ENCODE assay signal across 10 mouse cellular contexts in genomic region chr2:109676618-109676974, GRCm38 (mm10). TPM values are rescaled to one million over a fixed set of nuclear protein-coding genes. Genes with fewer than 3 reads are reported as not detected.
DNase-seq lines count a peak whose midpoint lies in the region; ATAC-seq and TF ChIP-seq lines count a peak whose summit lies in the region.
"Had no signal": no experiment of that assay in that cellular context is flagged by ENCODE, and none has a peak within 500 bp of the region (broad histone marks: within the 10 kb centered on the region; RNA-seq: fewer than 3 reads in every experiment).

No protein-coding gene starts in this region.

- no peaks in the 10 kb centered on the region for H3K79me2 ChIP-seq in C2C12 (ENCODE audit: control insufficient read depth, insufficient read depth)

- ATAC-seq in heart, embryonic 11.5 days (replicated peaks; ENCODE audit: insufficient number of reproducible peaks, low FRiP score, low TSS enrichment), result no peak
- ATAC-seq in embryonic facial prominence, embryonic 15.5 days (ENCODE audit: insufficient number of reproducible peaks, low FRiP score, low TSS enrichment, low read depth), result no peak

- no peaks in the 10 kb centered on the region for H3K9me3 ChIP-seq in heart, embryonic 11.5 days (replicated peaks; ENCODE audit: control insufficient read depth, low read length)
- H3K9me3 ChIP-seq in embryonic facial prominence, embryonic 15.5 days (replicated peaks), result no peaks in the 10 kb centered on the region
- no peaks in the 10 kb centered on the region for H3K9me3 ChIP-seq in limb, embryonic 10.5 days (replicated peaks)

- peak overlapping the region; percentile 16; the same call in 1 of the 2 replicates for H3K4me2 ChIP-seq in heart, embryonic 11.5 days
- H3K4me2 ChIP-seq in embryonic facial prominence, embryonic 15.5 days (replicated peaks), result 0 out of 2 replicates have a peak overlapping the region, but pooled peaks have one; percentile 92

- peaks cover 15% of the 10 kb centered on the region for H3K4me1 ChIP-seq in heart, embryonic 11.5 days (ENCODE audit: control insufficient read depth, insufficient read depth, low read length)
- peaks cover 30% of the 10 kb centered on the region for H3K4me1 ChIP-seq in embryonic facial prominence, embryonic 15.5 days
- H3K4me1 ChIP-seq in limb, embryonic 10.5 days, result peaks cover 46% of the 10 kb centered on the region

- no peak overlapping the region for H3K4me3 ChIP-seq in heart, embryonic 11.5 days (ENCODE audit: low read depth, low read length)
- H3K4me3 ChIP-seq in C2C12 (ENCODE audit: insufficient read depth, poor library complexity, severe bottlenecking), result peak overlapping the region; percentile 56
- H3K4me3 ChIP-seq in embryonic facial prominence, embryonic 15.5 days (replicated peaks), result 0 out of 2 replicates have a peak overlapping the region, but pooled peaks have one; percentile 23
- H3K4me3 ChIP-seq in limb, embryonic 10.5 days, result peak overlapping the region; percentile 67

- H3K79me3 ChIP-seq in C2C12 (ENCODE audit: low read depth), result no peaks in the 10 kb centered on the region

- no peaks in the 10 kb centered on the region for H3K36me3 ChIP-seq in heart, embryonic 11.5 days (ENCODE audit: control insufficient read depth, insufficient read depth, low read length)
- H3K36me3 ChIP-seq in C2C12 (ENCODE audit: control insufficient read depth, insufficient read depth), result no peaks in the 10 kb centered on the region
- no peaks in the 10 kb centered on the region for H3K36me3 ChIP-seq in embryonic facial prominence, embryonic 15.5 days
- H3K36me3 ChIP-seq in limb, embryonic 10.5 days, result no peaks in the 10 kb centered on the region

- intact Hi-C loops in heart, postnatal 14 days (cut with DNase I), result no loop called here

- DNase-seq in heart, postnatal 14 days, result no peak
- no peak for DNase-seq in limb, embryonic 10.5 days (ENCODE audit: low spot score)
- no peak for DNase-seq in frontal cortex, postnatal 14 days (ENCODE audit: low spot score in 2 of 2)
- no peak for DNase-seq in adrenal gland, adult (ENCODE audit: inconsistent age in 2 of 2, low spot score in 1 of 2)
- DNase-seq in adrenal gland, postnatal 25 days, result no peak
- DNase-seq: B cell, adult 2 months; thymus, adult 18-20 months had no signal

- H3ac ChIP-seq in C2C12 (ENCODE audit: control insufficient read depth, insufficient read length, low read depth), result no peak overlapping the region

- H3K27me3 ChIP-seq in heart, embryonic 11.5 days (ENCODE audit: control insufficient read depth, insufficient read depth, low read length), result peaks cover 57% of the 10 kb centered on the region
- H3K27me3 ChIP-seq in C2C12 (ENCODE audit: control insufficient read depth, insufficient read depth, insufficient read length), result peaks cover 3% of the 10 kb centered on the region
- peaks cover 57% of the 10 kb centered on the region for H3K27me3 ChIP-seq in embryonic facial prominence, embryonic 15.5 days
- peaks cover 53% of the 10 kb centered on the region for H3K27me3 ChIP-seq in limb, embryonic 10.5 days (ENCODE audit: low read depth, poor library complexity, severe bottlenecking)

- H3K27ac ChIP-seq in heart, embryonic 11.5 days (ENCODE audit: low read depth, low read length), result no peak overlapping the region
- H3K27ac ChIP-seq in embryonic facial prominence, embryonic 15.5 days (replicated peaks), result no peak overlapping the region
- H3K27ac ChIP-seq in limb, embryonic 10.5 days, result no peak overlapping the region

- TF ChIP-seq CTCF in C2C12 (IDR thresholded peaks at IDR 0.05; ENCODE audit: control insufficient read depth, insufficient read depth, insufficient read length), result no peak

- WGBS in heart, embryonic 11.5 days (ENCODE audit: insufficient replicate concordance), result 0% methylated on average over 5 of the region's 6 CpGs
- 2% methylated on average over 6 of the region's 6 CpGs for WGBS in embryonic facial prominence, embryonic 15.5 days
- 2% methylated on average over 6 of the region's 6 CpGs for WGBS in limb, embryonic 10.5 days

- H3K9ac ChIP-seq in heart, embryonic 11.5 days (ENCODE audit: low read depth, low read length), result no peak overlapping the region
- H3K9ac ChIP-seq in embryonic facial prominence, embryonic 15.5 days, result no peak overlapping the region

TF ChIP-seq in C2C12, 6 proteins besides CTCF, POLR2A, EP300 and RAD21:
- TF ChIP-seq MYOG (IDR thresholded peaks at IDR 0.05; ENCODE audit: control insufficient read depth, extremely low read depth, insufficient read length), result no peak
- no peak for TF ChIP-seq FOSL1 (IDR thresholded peaks at IDR 0.05; ENCODE audit: insufficient read depth, low read length, poor library complexity, severe bottlenecking)
- TF ChIP-seq USF1 (IDR thresholded peaks at IDR 0.05; ENCODE audit: low read depth), result no peak
- TF ChIP-seq MAX (IDR thresholded peaks at IDR 0.05), result no peak
- no peak for TF ChIP-seq CEBPB (IDR thresholded peaks at IDR 0.05; ENCODE audit: low read depth)
- no peak for TF ChIP-seq MYOD1 (IDR thresholded peaks at IDR 0.05; ENCODE audit: control insufficient read depth, insufficient read length, low read depth)
TF ChIP-seq in C2C12: peak in this region for 0.

RNA-seq across cellular contexts. Expression of gene Bdnf, which starts 2.1 kb away (rescaled TPM):
- polyA plus RNA-seq in heart, embryonic 11.5 days (2014; fragmentation: Nextera tagmentation; extraction: Ambion mirVana), result 1.6 and 2.1 TPM in 2 replicates
- 1 to 10 TPM; 2.2 to 2.5 TPM for total RNA-seq in heart, postnatal 14 days (2021)
- 4.5 TPM for polyA plus RNA-seq in C2C12 (2012; fragmentation: generic; extraction: Trizol)
- polyA plus RNA-seq in embryonic facial prominence, embryonic 15.5 days (2015; fragmentation: Nextera tagmentation; extraction: Ambion mirVana), result 3.2 and 4.2 TPM in 2 replicates
- 2.4 and 5.3 TPM in 2 replicates for polyA plus RNA-seq in limb, embryonic 10.5 days (2016; fragmentation: Nextera tagmentation; extraction: Ambion mirVana)
- 0.21 TPM in 1 of 2 replicates, not detected in the other for total RNA-seq in adrenal gland, postnatal 25 days (2021)
